Mouse (Mus musculus): ENCODE measurements around the gene Ift74. TPM values are rescaled to one million over a fixed set of nuclear protein-coding genes. Genes with fewer than 3 reads are reported as not detected.

Gene Ift74
- polyA plus RNA-seq, 1 experiment, result 53.7 TPM

- H3K36me3 ChIP-seq (ENCODE audit: control insufficient read depth, insufficient read depth, low read length), result no peaks in the 10 kb centered on the region; the same call in 1 of the 2 replicates
- H3K27ac ChIP-seq (ENCODE audit: control insufficient read depth, insufficient read depth, low read depth, low read length), result no peak overlapping the region
- H3K4me3 ChIP-seq (ENCODE audit: control insufficient read depth, low read depth, low read length), result no peak overlapping the region
- H3K4me1 ChIP-seq (ENCODE audit: control insufficient read depth, insufficient read depth, low read length), result no peaks in the 10 kb centered on the region
- no peaks in the 10 kb centered on the region for H3K27me3 ChIP-seq (ENCODE audit: control insufficient read depth, insufficient read depth, low read length)
- TF ChIP-seq POLR2A (IDR thresholded peaks at IDR 0.05; ENCODE audit: control insufficient read depth, low read depth, low read length), result no peak
- TF ChIP-seq CTCF (IDR thresholded peaks at IDR 0.05; ENCODE audit: control insufficient read depth, insufficient read depth, insufficient replicate concordance, low read depth, low read length), result no peak
Measured at GRCm38 (mm10) chr4:94696368-94696767, 82.1 kb downstream of the Ift74 start.

- no peak overlapping the region for H3K4me3 ChIP-seq (ENCODE audit: control insufficient read depth, low read depth, low read length)
- no peaks in the 10 kb centered on the region for H3K36me3 ChIP-seq (ENCODE audit: control insufficient read depth, insufficient read depth, low read length)
- H3K27me3 ChIP-seq (ENCODE audit: control insufficient read depth, insufficient read depth, low read length), result no peaks in the 10 kb centered on the region
Measured at GRCm38 (mm10) chr4:94711002-94711401, 96.7 kb downstream of the Ift74 start.

DNA sequence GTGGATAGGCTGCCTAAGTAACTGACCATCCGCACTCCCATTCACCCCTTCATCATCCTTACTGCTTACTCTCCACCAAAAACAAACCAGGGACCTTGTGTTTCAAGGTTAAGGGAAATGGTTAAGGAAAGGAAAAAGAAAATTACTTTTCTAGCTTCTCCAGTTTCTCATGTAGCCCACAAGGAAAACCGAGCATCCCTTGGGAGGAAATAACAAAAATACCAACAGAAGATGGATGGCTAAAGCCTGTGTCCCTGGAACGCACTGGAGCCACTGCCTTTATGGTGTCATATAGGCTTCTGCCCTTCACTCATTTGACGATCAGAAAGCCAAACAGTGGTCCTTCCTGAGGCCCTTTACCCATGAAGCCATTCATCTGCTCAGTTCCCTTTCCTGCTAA lies 97.1 kb downstream of the Ift74 start:
- Histone ChIP-seq H3K27ac (ENCODE audit: control insufficient read depth, insufficient read depth, low read depth, low read length) (no peak overlapping the region), H3K4me3 (ENCODE audit: control insufficient read depth, low read depth, low read length) (no peak overlapping the region), H3K4me1 (ENCODE audit: control insufficient read depth, insufficient read depth, low read length) (no peaks in the 10 kb centered on the region), H3K36me3 (ENCODE audit: control insufficient read depth, insufficient read depth, low read length) (no peaks in the 10 kb centered on the region), H3K27me3 (ENCODE audit: control insufficient read depth, insufficient read depth, low read length) (no peaks in the 10 kb centered on the region)
- TF ChIP-seq POLR2A (IDR thresholded peaks at IDR 0.05; ENCODE audit: control insufficient read depth, low read depth, low read length) (no peak), CTCF (IDR thresholded peaks at IDR 0.05; ENCODE audit: control insufficient read depth, insufficient read depth, insufficient replicate concordance, low read depth, low read length) (no peak)

More at GRCm38 (mm10) chr4:94711002-94711401, 96.7 kb downstream of the Ift74 start:
- TF ChIP-seq CTCF (IDR thresholded peaks at IDR 0.05; ENCODE audit: control insufficient read depth, insufficient read depth, insufficient replicate concordance, low read depth, low read length) (no peak), POLR2A (IDR thresholded peaks at IDR 0.05; ENCODE audit: control insufficient read depth, low read depth, low read length) (no peak)
- no peak overlapping the region for H3K27ac ChIP-seq (ENCODE audit: control insufficient read depth, insufficient read depth, low read depth, low read length)
- H3K4me1 ChIP-seq (ENCODE audit: control insufficient read depth, insufficient read depth, low read length), result no peaks in the 10 kb centered on the region

GRCm38 (mm10) chr4:94713741-94714140 lies 99.5 kb downstream of the Ift74 start:
- TF ChIP-seq POLR2A (IDR thresholded peaks at IDR 0.05; ENCODE audit: control insufficient read depth, low read depth, low read length) (no peak), CTCF (IDR thresholded peaks at IDR 0.05; ENCODE audit: control insufficient read depth, insufficient read depth, insufficient replicate concordance, low read depth, low read length) (no peak)
- H3K36me3 ChIP-seq (ENCODE audit: control insufficient read depth, insufficient read depth, low read length), result no peaks in the 10 kb centered on the region
- no peaks in the 10 kb centered on the region for H3K27me3 ChIP-seq (ENCODE audit: control insufficient read depth, insufficient read depth, low read length)
- H3K27ac ChIP-seq (ENCODE audit: control insufficient read depth, insufficient read depth, low read depth, low read length), result no peak overlapping the region
- no peaks in the 10 kb centered on the region for H3K4me1 ChIP-seq (ENCODE audit: control insufficient read depth, insufficient read depth, low read length)
- no peak overlapping the region for H3K4me3 ChIP-seq (ENCODE audit: control insufficient read depth, low read depth, low read length)

- no peak for TF ChIP-seq CTCF (IDR thresholded peaks at IDR 0.05; ENCODE audit: control insufficient read depth, insufficient read depth, insufficient replicate concordance, low read depth, low read length)
- H3K4me1 ChIP-seq (ENCODE audit: control insufficient read depth, insufficient read depth, low read length), result no peaks in the 10 kb centered on the region
- no peak overlapping the region for H3K4me3 ChIP-seq (ENCODE audit: control insufficient read depth, low read depth, low read length)
- H3K27me3 ChIP-seq (ENCODE audit: control insufficient read depth, insufficient read depth, low read length), result no peaks in the 10 kb centered on the region
- H3K27ac ChIP-seq (ENCODE audit: control insufficient read depth, insufficient read depth, low read depth, low read length), result no peak overlapping the region
- H3K36me3 ChIP-seq (ENCODE audit: control insufficient read depth, insufficient read depth, low read length), result no peaks in the 10 kb centered on the region
Measured at GRCm38 (mm10) chr4:94715166-94715565, 100.9 kb downstream of the Ift74 start.

DNA sequence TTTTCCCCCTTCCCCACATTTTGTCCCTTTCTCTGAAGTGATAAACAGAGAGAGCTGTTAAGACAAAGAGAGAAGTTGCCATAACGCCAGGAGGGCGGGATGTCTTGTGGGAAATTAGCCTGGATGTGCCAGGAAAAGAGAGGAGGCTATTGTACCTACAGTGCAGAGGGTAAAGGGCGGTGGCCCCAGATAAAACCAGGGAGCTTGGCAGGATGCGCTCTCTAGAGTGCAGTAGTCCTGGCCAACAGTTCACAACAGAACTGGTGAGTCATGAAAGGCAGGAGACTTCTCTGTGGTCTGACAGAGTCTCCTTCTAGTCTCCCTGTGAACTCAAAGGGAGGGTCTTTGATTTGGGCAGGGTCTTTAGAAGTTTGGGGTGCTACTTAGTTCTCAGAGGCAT lies 111.5 kb downstream of the Ift74 start:
- H3K27ac ChIP-seq (ENCODE audit: control insufficient read depth, insufficient read depth, low read depth, low read length), result no peak overlapping the region
- H3K27me3 ChIP-seq (ENCODE audit: control insufficient read depth, insufficient read depth, low read length), result no peaks in the 10 kb centered on the region
- H3K36me3 ChIP-seq (ENCODE audit: control insufficient read depth, insufficient read depth, low read length), result no peaks in the 10 kb centered on the region
- no peak for TF ChIP-seq POLR2A (IDR thresholded peaks at IDR 0.05; ENCODE audit: control insufficient read depth, low read depth, low read length)
- no peak for TF ChIP-seq CTCF (IDR thresholded peaks at IDR 0.05; ENCODE audit: control insufficient read depth, insufficient read depth, insufficient replicate concordance, low read depth, low read length)
- no peak overlapping the region for H3K4me3 ChIP-seq (ENCODE audit: control insufficient read depth, low read depth, low read length)
- no peaks in the 10 kb centered on the region for H3K4me1 ChIP-seq (ENCODE audit: control insufficient read depth, insufficient read depth, low read length)

DNA sequence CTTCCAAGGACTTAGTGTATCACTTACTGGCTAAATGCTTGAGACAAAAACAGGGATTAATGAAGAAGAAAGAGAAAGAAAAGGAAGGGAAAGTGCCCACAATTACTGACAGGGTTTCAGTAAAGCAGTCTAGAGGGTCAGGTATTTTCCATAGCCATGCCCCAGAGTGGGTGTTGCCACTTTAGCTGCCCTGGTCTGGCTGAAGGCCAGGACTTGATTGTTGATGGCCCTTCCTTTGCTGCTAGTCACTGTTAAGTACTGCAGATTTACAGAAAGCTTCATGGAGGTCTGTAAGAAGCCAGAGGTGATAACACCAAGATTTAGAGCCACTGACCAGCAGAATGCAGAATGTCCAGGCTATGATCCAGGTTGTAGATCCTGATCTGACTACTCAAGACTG lies 118.4 kb downstream of the Ift74 start:
- Histone ChIP-seq H3K4me3 (ENCODE audit: control insufficient read depth, low read depth, low read length) (no peak overlapping the region), H3K27me3 (ENCODE audit: control insufficient read depth, insufficient read depth, low read length) (no peaks in the 10 kb centered on the region), H3K4me1 (ENCODE audit: control insufficient read depth, insufficient read depth, low read length) (no peaks in the 10 kb centered on the region), H3K27ac (ENCODE audit: control insufficient read depth, insufficient read depth, low read depth, low read length) (no peak overlapping the region), H3K36me3 (ENCODE audit: control insufficient read depth, insufficient read depth, low read length) (no peaks in the 10 kb centered on the region)
- TF ChIP-seq POLR2A (IDR thresholded peaks at IDR 0.05; ENCODE audit: control insufficient read depth, low read depth, low read length) (no peak), CTCF (IDR thresholded peaks at IDR 0.05; ENCODE audit: control insufficient read depth, insufficient read depth, insufficient replicate concordance, low read depth, low read length) (no peak)
